Comparison of ENCODE assay signal across 17 mouse cellular contexts in genomic region chr3:9549815-9550214, GRCm38 (mm10).
DNase-seq lines count a peak whose midpoint lies in the region; ATAC-seq and TF ChIP-seq lines count a peak whose summit lies in the region.
"Had no signal": no experiment of that assay in that cellular context is flagged by ENCODE, and none has a peak within 500 bp of the region (broad histone marks: within the 10 kb centered on the region; RNA-seq: fewer than 3 reads in every experiment).

No protein-coding gene starts in this region.

- peak; percentile 88 for DNase-seq in heart, adult 11 months
- DNase-seq in heart, postnatal 14 days: no peak
- no peak for DNase-seq in lung, embryonic 14.5 days
- DNase-seq in lung, postnatal 4 days: no peak
- DNase-seq in natural killer cell, adult 2 months (ENCODE audit: low spot score in 2 of 2): peak; percentile 5 to 10
- DNase-seq in layer of hippocampus, adult 9-11 months: no peak
- DNase-seq in midbrain, embryonic 10.5 days (ENCODE audit: low spot score): no peak
- DNase-seq: cerebellum, adult 18-20 months; embryo, embryonic 11 days; gastrocnemius, postnatal 36 days; kidney, postnatal 36 days had no signal

- no peaks in the 10 kb centered on the region for H3K9me3 ChIP-seq in lung, embryonic 14.5 days (ENCODE audit: low read depth, low read length)
- no peaks in the 10 kb centered on the region for H3K9me3 ChIP-seq in hindbrain, embryonic 12.5 days (replicated peaks)
- no peaks in the 10 kb centered on the region for H3K9me3 ChIP-seq in midbrain, embryonic 10.5 days (replicated peaks)
- H3K9me3 ChIP-seq: G1E; limb, embryonic 13.5 days; midbrain, embryonic 15.5 days; neural tube, embryonic 15.5 days had no signal

- H3K9ac ChIP-seq in lung, embryonic 14.5 days: no peak overlapping the region
- no peak overlapping the region for H3K9ac ChIP-seq in hindbrain, embryonic 12.5 days
- H3K9ac ChIP-seq: limb, embryonic 13.5 days; midbrain, embryonic 15.5 days; neural tube, embryonic 15.5 days had no signal

- 0 out of 2 replicates have a peak overlapping the region, but pooled peaks have one; percentile 30 for H3K27ac ChIP-seq in lung, embryonic 14.5 days (ENCODE audit: low read depth)
- H3K27ac ChIP-seq in hindbrain, embryonic 12.5 days: no peak overlapping the region
- no peak overlapping the region for H3K27ac ChIP-seq in midbrain, embryonic 10.5 days (replicated peaks)
- H3K27ac ChIP-seq: limb, embryonic 13.5 days; midbrain, embryonic 15.5 days; neural tube, embryonic 15.5 days had no signal

- no peak for ATAC-seq in lung, embryonic 14.5 days (ENCODE audit: insufficient read depth)
- no peak for ATAC-seq in hindbrain, embryonic 12.5 days (ENCODE audit: low FRiP score)
- ATAC-seq: midbrain, embryonic 15.5 days had no signal

- no peak for TF ChIP-seq CTCF in lung, embryonic 14.5 days (IDR thresholded peaks at IDR 0.05; ENCODE audit: low read depth)

- H3K4me1 ChIP-seq in lung, embryonic 14.5 days (ENCODE audit: insufficient read depth): peaks cover 22% of the 10 kb centered on the region
- peaks cover 24% of the 10 kb centered on the region for H3K4me1 ChIP-seq in hindbrain, embryonic 12.5 days
- peaks cover 38% of the 10 kb centered on the region for H3K4me1 ChIP-seq in midbrain, embryonic 10.5 days

- intact Hi-C loops in heart, postnatal 14 days (cut with DNase I): no loop called here

- no peak overlapping the region for H3K4me3 ChIP-seq in lung, embryonic 14.5 days (ENCODE audit: low read depth, low read length)
- H3K4me3 ChIP-seq in hindbrain, embryonic 12.5 days: no peak overlapping the region
- H3K4me3 ChIP-seq in midbrain, embryonic 10.5 days: no peak overlapping the region
- H3K4me3 ChIP-seq: erythroblast, embryonic 14.5 days; limb, embryonic 13.5 days; midbrain, embryonic 15.5 days; neural tube, embryonic 15.5 days had no signal

- H3K36me3 ChIP-seq in lung, embryonic 14.5 days (ENCODE audit: insufficient read depth): no peaks in the 10 kb centered on the region
- no peaks in the 10 kb centered on the region for H3K36me3 ChIP-seq in hindbrain, embryonic 12.5 days
- no peaks in the 10 kb centered on the region for H3K36me3 ChIP-seq in midbrain, embryonic 10.5 days
- H3K36me3 ChIP-seq: G1E; limb, embryonic 13.5 days; midbrain, embryonic 15.5 days; neural tube, embryonic 15.5 days had no signal

- no peak overlapping the region for H3K4me2 ChIP-seq in lung, embryonic 14.5 days
- no peak overlapping the region for H3K4me2 ChIP-seq in hindbrain, embryonic 12.5 days (replicated peaks)
- H3K4me2 ChIP-seq: limb, embryonic 13.5 days; midbrain, embryonic 15.5 days; neural tube, embryonic 15.5 days had no signal

- H3K27me3 ChIP-seq in lung, embryonic 14.5 days (ENCODE audit: insufficient read depth, low read length): no peaks in the 10 kb centered on the region
- no peaks in the 10 kb centered on the region for H3K27me3 ChIP-seq in hindbrain, embryonic 12.5 days
- no peaks in the 10 kb centered on the region for H3K27me3 ChIP-seq in midbrain, embryonic 10.5 days (ENCODE audit: low read depth, poor library complexity, severe bottlenecking)
- H3K27me3 ChIP-seq: limb, embryonic 13.5 days; midbrain, embryonic 15.5 days; neural tube, embryonic 15.5 days had no signal

- WGBS in lung, embryonic 14.5 days: 71% methylated on average over 5 of the region's 5 CpGs
- WGBS in hindbrain, embryonic 12.5 days: 74% methylated on average over 5 of the region's 5 CpGs
- WGBS in midbrain, embryonic 10.5 days: 89% methylated on average over 5 of the region's 5 CpGs

Comparison
In these comparisons a context has a peak if more than half of its experiments do, and no peak if none do; other contexts are left out.
1. DNase-seq: peak in heart, adult 11 months (single experiment) and natural killer cell, adult 2 months (2 of 2); none in heart, postnatal 14 days (0 of 2), lung, embryonic 14.5 days (single experiment), lung, postnatal 4 days (0 of 2), layer of hippocampus, adult 9-11 months (single experiment) and midbrain, embryonic 10.5 days (single experiment).